ENCODE assay signal across 21 mouse cellular contexts in the genomic region with DNA sequence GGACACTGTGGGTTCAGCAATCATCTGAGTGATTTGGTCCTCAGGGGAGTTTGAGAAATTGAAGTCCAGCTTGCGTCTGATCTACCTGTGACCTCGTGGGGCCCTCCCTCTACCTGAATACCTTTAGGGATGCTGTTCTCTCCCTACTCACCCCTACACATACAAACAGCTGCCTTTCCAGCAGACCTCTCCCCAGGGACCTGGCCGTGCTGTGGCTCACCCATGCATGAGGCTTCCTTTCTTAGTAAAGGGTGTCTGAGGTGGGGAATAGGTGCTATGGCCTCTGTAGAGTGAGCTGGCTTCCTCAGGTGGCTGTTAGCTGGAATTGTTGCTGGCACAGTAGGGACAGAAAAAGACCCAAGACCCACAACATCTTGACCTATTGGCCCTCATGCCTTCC. TPM values are rescaled to one million over a fixed set of nuclear protein-coding genes. Genes with fewer than 3 reads are reported as not detected.
DNase-seq lines count a peak whose midpoint lies in the region; ATAC-seq and TF ChIP-seq lines count a peak whose summit lies in the region.
"Had no signal": no experiment of that assay in that cellular context is flagged by ENCODE, and none has a peak within 500 bp of the region (broad histone marks: within the 10 kb centered on the region; RNA-seq: fewer than 3 reads in every experiment).

No protein-coding gene starts in this region.

- H3K36me3 ChIP-seq in heart, embryonic 10.5 days, result peaks cover 19% of the 10 kb centered on the region
- peaks cover 22% of the 10 kb centered on the region for H3K36me3 ChIP-seq in heart, embryonic 12.5 days
- H3K36me3 ChIP-seq in midbrain, embryonic 12.5 days, result peaks cover 32% of the 10 kb centered on the region
- H3K36me3 ChIP-seq in midbrain, embryonic 10.5 days, result peaks cover 34% of the 10 kb centered on the region
- H3K36me3 ChIP-seq in CH12.LX (replicated peaks in 1 of 2; ENCODE audit: control insufficient read depth in 1 of 2, insufficient read depth in 1 of 2, low read length in 1 of 2), result peaks cover 0 to 25% of the 10 kb centered on the region in 2 experiments
- peaks cover 9% of the 10 kb centered on the region for H3K36me3 ChIP-seq in neural tube, embryonic 14.5 days (ENCODE audit: control insufficient read depth, insufficient read depth, low read length)

- H3K9ac ChIP-seq in heart, embryonic 12.5 days, result no peak overlapping the region
- H3K9ac ChIP-seq in midbrain, embryonic 12.5 days (replicated peaks), result no peak overlapping the region
- H3K9ac ChIP-seq in CH12.LX (ENCODE audit: insufficient read depth, low read depth), result no peak overlapping the region
- no peak overlapping the region for H3K9ac ChIP-seq in neural tube, embryonic 14.5 days (replicated peaks; ENCODE audit: low read depth, low read length)
- H3K9ac ChIP-seq: heart, embryonic 15.5 days; liver, postnatal 0 days had no signal

- WGBS in heart, embryonic 10.5 days, result 72% methylated on average over 3 of the region's 3 CpGs
- 75% methylated on average over 3 of the region's 3 CpGs for WGBS in heart, embryonic 12.5 days
- 75% methylated on average over 3 of the region's 3 CpGs for WGBS in midbrain, embryonic 12.5 days
- 78% methylated on average over 3 of the region's 3 CpGs for WGBS in midbrain, embryonic 10.5 days
- WGBS in neural tube, embryonic 14.5 days, result 72% methylated on average over 3 of the region's 3 CpGs

- dilution Hi-C loops in CH12.LX (cut with MboI; ENCODE audit: extremely low pct_ligation_motif_present, extremely low pct_unique_long_range_greater_than_20kb, low sequenced_read_pairs), result no loop called here

- peaks cover 39% of the 10 kb centered on the region for H3K79me2 ChIP-seq in CH12.LX (replicated peaks; ENCODE audit: control insufficient read depth, extremely low read depth, insufficient read depth, poor library complexity, severe bottlenecking)

- peaks cover 99% of the 10 kb centered on the region for H3K4me1 ChIP-seq in heart, embryonic 10.5 days
- H3K4me1 ChIP-seq in heart, embryonic 12.5 days (replicated peaks), result peaks cover 87% of the 10 kb centered on the region
- H3K4me1 ChIP-seq in midbrain, embryonic 12.5 days, result peaks cover 71% of the 10 kb centered on the region
- H3K4me1 ChIP-seq in midbrain, embryonic 10.5 days, result peaks cover 74% of the 10 kb centered on the region
- peaks cover 74 to 99% of the 10 kb centered on the region in 2 experiments for H3K4me1 ChIP-seq in CH12.LX (ENCODE audit: control insufficient read depth in 1 of 2, insufficient read depth in 2 of 2)
- peaks cover 63% of the 10 kb centered on the region for H3K4me1 ChIP-seq in neural tube, embryonic 14.5 days (ENCODE audit: control insufficient read depth, insufficient read depth, low read length)

- TF ChIP-seq CTCF in CH12.LX (conservative IDR thresholded peaks at IDR 0.05 in 1 of 2, IDR thresholded peaks at IDR 0.05 in 1 of 2; ENCODE audit: low read depth in 2 of 2, low read length in 2 of 2), result no peak

- H3K27me3 ChIP-seq in heart, embryonic 10.5 days (ENCODE audit: insufficient read depth, poor library complexity, severe bottlenecking), result no peaks in the 10 kb centered on the region
- no peaks in the 10 kb centered on the region for H3K27me3 ChIP-seq in heart, embryonic 12.5 days (replicated peaks)
- H3K27me3 ChIP-seq in midbrain, embryonic 12.5 days, result no peaks in the 10 kb centered on the region
- no peaks in the 10 kb centered on the region for H3K27me3 ChIP-seq in midbrain, embryonic 10.5 days (ENCODE audit: low read depth, poor library complexity, severe bottlenecking)
- H3K27me3 ChIP-seq in CH12.LX (replicated peaks), result no peaks in the 10 kb centered on the region
- no peaks in the 10 kb centered on the region for H3K27me3 ChIP-seq in neural tube, embryonic 14.5 days (ENCODE audit: control insufficient read depth, insufficient read depth, low read length)
- H3K27me3 ChIP-seq: heart, embryonic 15.5 days; Patski had no signal

- H3K4me3 ChIP-seq in heart, embryonic 10.5 days, result no peak overlapping the region
- H3K4me3 ChIP-seq in heart, embryonic 12.5 days, result no peak overlapping the region
- H3K4me3 ChIP-seq in midbrain, embryonic 12.5 days, result no peak overlapping the region
- H3K4me3 ChIP-seq in midbrain, embryonic 10.5 days, result no peak overlapping the region
- H3K4me3 ChIP-seq in CH12.LX (replicated peaks in 1 of 3; ENCODE audit: low read depth in 2 of 3, low read length in 2 of 3, poor library complexity in 1 of 3), result no peak overlapping the region
- no peak overlapping the region for H3K4me3 ChIP-seq in neural tube, embryonic 14.5 days (ENCODE audit: low read depth, low read length)
- H3K4me3 ChIP-seq: erythroblast, embryonic 14.5 days; heart, embryonic 15.5 days had no signal

- no peak for ATAC-seq in heart, embryonic 12.5 days (ENCODE audit: insufficient number of reproducible peaks, low FRiP score)
- ATAC-seq in midbrain, embryonic 12.5 days (ENCODE audit: low FRiP score, low read depth), result no peak
- no peak for ATAC-seq in neural tube, embryonic 14.5 days (ENCODE audit: low read depth)
- ATAC-seq: activated CD4-positive, CD25-positive, alpha-beta regulatory T cell, adult 4 months; liver, postnatal 0 days; Patski had no signal

- no peak for TF ChIP-seq POLR2A in CH12.LX (IDR thresholded peaks at IDR 0.05; ENCODE audit: low read depth, low read length)

- no peak for DNase-seq in heart, embryonic 10.5 days (ENCODE audit: low spot score)
- DNase-seq in midbrain, embryonic 10.5 days (ENCODE audit: low spot score), result no peak
- DNase-seq in CH12.LX (ENCODE audit: extremely low read depth), result no peak
- no peak for DNase-seq in layer of hippocampus, postnatal 36 days
- DNase-seq: adrenal gland, postnatal 25 days; cerebellum, adult 2 months; gastrocnemius, postnatal 14 days; kidney, adult 11 months; kidney, postnatal 4 days; liver; liver, postnatal 0 days; lung, postnatal 14 days; right cerebral cortex, postnatal 25 days; thymus, adult 18-20 months had no signal

- no peak overlapping the region for H3K4me2 ChIP-seq in heart, embryonic 12.5 days
- H3K4me2 ChIP-seq in midbrain, embryonic 12.5 days (replicated peaks), result no peak overlapping the region
- no peak overlapping the region for H3K4me2 ChIP-seq in CH12.LX (ENCODE audit: insufficient read depth, low read depth, poor library complexity, severe bottlenecking)
- H3K4me2 ChIP-seq in neural tube, embryonic 14.5 days (ENCODE audit: low read depth, low read length), result no peak overlapping the region
- H3K4me2 ChIP-seq: heart, embryonic 15.5 days had no signal

- TF ChIP-seq RAD21 in CH12.LX (IDR thresholded peaks at IDR 0.05; ENCODE audit: low read depth, low read length), result no peak

- TF ChIP-seq EP300 in CH12.LX (IDR thresholded peaks at IDR 0.05; ENCODE audit: low read length), result no peak

- peak overlapping the region; percentile 72; the same call in 1 of the 2 replicates for H3K27ac ChIP-seq in heart, embryonic 10.5 days
- H3K27ac ChIP-seq in heart, embryonic 12.5 days (ENCODE audit: poor library complexity, severe bottlenecking), result no peak overlapping the region
- peak overlapping the region; percentile 79 for H3K27ac ChIP-seq in midbrain, embryonic 12.5 days (replicated peaks)
- no peak overlapping the region; the same call in 1 of the 2 replicates for H3K27ac ChIP-seq in midbrain, embryonic 10.5 days (replicated peaks)
- no peak overlapping the region for H3K27ac ChIP-seq in CH12.LX (ENCODE audit: insufficient read depth, low read depth)
- peak overlapping the region; percentile 87; the same call in 1 of the 2 replicates for H3K27ac ChIP-seq in neural tube, embryonic 14.5 days (ENCODE audit: low read depth, low read length)

- in situ Hi-C loops in CH12.LX (cut with MboI; ENCODE audit: low pct_ligation_motif_present, low pct_unique_long_range_greater_than_20kb, low sequenced_read_pairs), result no loop called here

- H3K9me3 ChIP-seq in heart, embryonic 10.5 days, result no peaks in the 10 kb centered on the region
- no peaks in the 10 kb centered on the region for H3K9me3 ChIP-seq in heart, embryonic 12.5 days (replicated peaks)
- no peaks in the 10 kb centered on the region for H3K9me3 ChIP-seq in midbrain, embryonic 12.5 days
- no peaks in the 10 kb centered on the region for H3K9me3 ChIP-seq in midbrain, embryonic 10.5 days (replicated peaks)
- no peaks in the 10 kb centered on the region for H3K9me3 ChIP-seq in CH12.LX (replicated peaks; ENCODE audit: low read length)
- H3K9me3 ChIP-seq in neural tube, embryonic 14.5 days (ENCODE audit: control insufficient read depth, low read length), result no peaks in the 10 kb centered on the region
- H3K9me3 ChIP-seq: heart, embryonic 15.5 days had no signal

TF ChIP-seq in CH12.LX, 34 proteins besides CTCF, POLR2A, EP300 and RAD21:
- peak; percentile 45; the same call in 1 of the 2 replicates for TF ChIP-seq TCF12 (IDR thresholded peaks at IDR 0.05; ENCODE audit: low read depth, low read length)
- TF ChIP-seq ELF1 (IDR thresholded peaks at IDR 0.05; ENCODE audit: low read depth, low read length), result no peak
- peak; percentile 50; the same call in 1 of the 2 replicates for TF ChIP-seq BHLHE40 (IDR thresholded peaks at IDR 0.05; ENCODE audit: low read depth, low read length)
- TF ChIP-seq MYC (IDR thresholded peaks at IDR 0.05; ENCODE audit: low read depth, low read length), result no peak
- TF ChIP-seq ETS1 (conservative IDR thresholded peaks at IDR 0.05; ENCODE audit: low read depth, low read length), result peak; percentile 25; the same call in 1 of the 2 replicates

RNA-seq across cellular contexts. Expression of a gene that starts 40.5 kb away (rescaled TPM):
- 38.1 and 45.8 TPM in 2 replicates for polyA plus RNA-seq in heart, embryonic 10.5 days (2016; fragmentation: Nextera tagmentation; extraction: Ambion mirVana)
- 34.2 and 41.4 TPM in 2 replicates for polyA plus RNA-seq in heart, embryonic 12.5 days (2016; fragmentation: Nextera tagmentation; extraction: Ambion mirVana)
- 79.4 and 82.5 TPM in 2 replicates for polyA plus RNA-seq in midbrain, embryonic 12.5 days (2016; fragmentation: Nextera tagmentation; extraction: Ambion mirVana)
- 42.2 and 55.8 TPM in 2 replicates for polyA plus RNA-seq in midbrain, embryonic 10.5 days (2016; fragmentation: Nextera tagmentation; extraction: Ambion mirVana)
- total RNA-seq in CH12.LX (2012; rRNA removed) (9.6 and 11.1 TPM in 2 replicates), CH12.LX (2014; rRNA removed) (2.0 and 3.7 TPM in 2 replicates)
- 31.9 and 45.8 TPM in 2 replicates for polyA plus RNA-seq in CH12.LX (2012; ENCODE audit: insufficient read length, low read depth)
- 72.7 and 75.0 TPM in 2 replicates for polyA plus RNA-seq in neural tube, embryonic 14.5 days (2014; fragmentation: Nextera tagmentation; extraction: Ambion mirVana)
- total RNA-seq in layer of hippocampus, postnatal 36 days (2021), result 10 to 100 TPM; 88.1 to 94.5 TPM

Comparison
In these comparisons a context has a peak if more than half of its experiments do, and no peak if none do; other contexts are left out.
1. H3K27ac ChIP-seq: peak in heart, embryonic 10.5 days (single experiment), midbrain, embryonic 12.5 days (single experiment) and neural tube, embryonic 14.5 days (single experiment); none in heart, embryonic 12.5 days (single experiment), midbrain, embryonic 10.5 days (single experiment) and CH12.LX (single experiment).